Mouse (Mus musculus) olfactory bulb, adult 2 months (tissue): ENCODE data around the gene Ccdc42.

ENCODE experiments used
- CTCF ChIP-seq: fragments of 200-500 bp; IDR thresholded peaks from 2 replicates; pipeline ENCODE4 v1.5.1; 2012; ENCODE audit warnings: low read depth, mild to moderate bottlenecking, low read length, moderate library complexity; ENCODE audit not compliant: insufficient read depth
- POLR2A ChIP-seq: fragments of 200-500 bp; IDR thresholded peaks from 2 replicates; pipeline ENCODE4 v1.6.1; 2012; ENCODE audit warnings: mild to moderate bottlenecking, low read depth, low read length, moderate library complexity; ENCODE audit not compliant: insufficient read depth

DNA sequence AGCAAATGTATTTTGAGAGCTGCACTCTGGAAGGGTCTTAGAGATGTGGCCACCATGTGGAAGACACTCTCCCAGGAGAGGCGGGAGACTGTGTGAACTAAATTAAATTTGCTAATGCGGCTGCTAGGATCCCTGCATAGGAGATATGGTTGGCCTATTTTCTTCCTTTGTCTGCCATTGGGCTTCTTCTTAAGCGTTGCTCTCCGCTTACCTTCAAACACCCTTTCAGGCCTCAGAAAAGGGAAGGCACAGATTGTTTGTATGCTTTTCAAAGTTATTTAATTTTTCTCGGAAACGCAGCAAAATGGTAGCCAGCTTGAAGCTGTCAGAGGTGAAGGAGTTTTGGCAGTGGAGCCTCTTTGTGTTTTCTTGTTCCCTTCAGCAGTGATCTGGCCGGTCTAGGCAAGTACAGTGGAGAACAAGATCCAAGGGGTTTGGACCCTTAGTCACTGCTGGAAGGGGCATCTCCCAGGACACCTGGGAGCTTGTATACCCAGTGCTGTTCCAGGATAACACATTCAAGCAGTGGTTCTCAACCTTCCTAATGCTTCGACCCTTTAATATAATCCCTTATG lies 2.8 kb upstream of the Ccdc42 start:
- no peak for TF ChIP-seq CTCF
- no peak for TF ChIP-seq POLR2A
